Mouse (Mus musculus) heart, postnatal 0 days (tissue): ENCODE results near the gene Tap1. TPM values are rescaled to one million over a fixed set of nuclear protein-coding genes. Genes with fewer than 3 reads are reported as not detected.

Experiments used
- ATAC-seq: fragments of 200-750 bp; cut with Nextera tagmentation; 2 replicates; pipeline ENCODE4 v1.8.0; 2017; ENCODE audit warnings: low read depth, moderate number of reproducible peaks, moderate library complexity; ENCODE audit not compliant: insufficient read depth
- DNase-seq: peaks from one replicate; pipeline ENCODE4 v3.0.0-alpha.2; 2016; ENCODE audit warnings: low spot score
- H3K27ac ChIP-seq: fragments of 300-500 bp; sonication (generic); 2 replicates; pipeline ENCODE4 v1.5.1; 2014; ENCODE audit warnings: low read depth, mild to moderate bottlenecking
- H3K27me3 ChIP-seq: fragments of 300-500 bp; sonication (generic); 2 replicates; pipeline ENCODE4 v1.6.1; 2014; ENCODE audit warnings: low read length, mixed read lengths; ENCODE audit not compliant: control insufficient read depth, insufficient read depth
- H3K36me3 ChIP-seq: fragments of 300-500 bp; sonication (generic); replicated peaks from 2 replicates; pipeline ENCODE4 v1.6.1; 2014; ENCODE audit warnings: low read length, mixed read lengths; ENCODE audit not compliant: control insufficient read depth, insufficient read depth
- H3K4me1 ChIP-seq: fragments of 300-500 bp; sonication (generic); 2 replicates; pipeline ENCODE4 v1.6.1; 2014; ENCODE audit warnings: antibody characterized with exemption; ENCODE audit not compliant: control insufficient read depth, insufficient read depth
- H3K4me2 ChIP-seq: fragments of 300-500 bp; sonication (generic); 2 replicates; pipeline ENCODE4 v1.6.1; 2014; ENCODE audit warnings: low read depth, mild to moderate bottlenecking, low read length, moderate library complexity
- H3K4me3 ChIP-seq: fragments of 300-500 bp; sonication (generic); 2 replicates; pipeline ENCODE4 v1.5.1; 2014; ENCODE audit warnings: low read depth, low read length
- H3K9ac ChIP-seq: fragments of 300-500 bp; sonication (generic); replicated peaks from 2 replicates; pipeline ENCODE4 v1.6.1; 2014; ENCODE audit warnings: low read depth, low read length, mixed read lengths
- H3K9me3 ChIP-seq: fragments of 300-500 bp; sonication (generic); replicated peaks from 2 replicates; pipeline ENCODE4 v1.6.1; 2016; ENCODE audit warnings: low read length; ENCODE audit not compliant: control insufficient read depth
- CTCF ChIP-seq: IDR thresholded peaks from 2 replicates; pipeline ENCODE4 v1.5.1; 2016; ENCODE audit warnings: antibody characterized with exemption, control low read depth, low read depth
- EP300 ChIP-seq: IDR thresholded peaks from 2 replicates; pipeline ENCODE4 v1.6.1; 2016; ENCODE audit warnings: antibody characterized with exemption, low read depth
- WGBS: fragments of 180-500 bp; shearing (Covaris S2); extraction: QIAGEN DNeasy Blood & Tissue Kit; methylation state at CpG from one replicate; pipeline ENCODE4 v1.1.7; 2014; 5-methylcytosine and 5-hydroxymethylcytosine counted together
- polyA plus RNA-seq: library from polyadenylated mRNA; unstranded; fragments of >200 nt; fragmentation: Nextera tagmentation; extraction: Ambion mirVana; gene quantifications from 2 replicates; pipeline ENCODE4 v1.2.1, GENCODE M21; 2015
- total RNA-seq: library from RNA; depleted of rRNA; stranded (reverse); fragments of >200 nt; gene quantifications from 2 replicates; pipeline ENCODE4 v1.2.3, GENCODE M21; 2014; ENCODE audit warnings: low replicate concordance

Gene Tap1
- total and polyA plus RNA-seq, 2 experiments from 2014 or later, result 3.7 to 10.7 TPM

- Histone ChIP-seq H3K36me3 (no peaks in the 10 kb centered on the region), H3K27ac (no peak overlapping the region), H3K4me1 (no peaks in the 10 kb centered on the region), H3K9me3 (0 out of 2 replicates have a peak, but pooled peaks cover under 1% of the 10 kb centered on the region), H3K4me3 (no peak overlapping the region), H3K9ac (no peak overlapping the region), H3K4me2 (no peak overlapping the region), H3K27me3 (no peaks in the 10 kb centered on the region)
- no peak for ATAC-seq
- TF ChIP-seq CTCF, result no peak
- TF ChIP-seq EP300, result no peak
- DNase-seq, result no peak
- 62% methylated on average over 5 of the region's 5 CpGs for WGBS
Measured at GRCm38 (mm10) chr17:34236691-34237090, 49.3 kb downstream of the Tap1 start.

DNA sequence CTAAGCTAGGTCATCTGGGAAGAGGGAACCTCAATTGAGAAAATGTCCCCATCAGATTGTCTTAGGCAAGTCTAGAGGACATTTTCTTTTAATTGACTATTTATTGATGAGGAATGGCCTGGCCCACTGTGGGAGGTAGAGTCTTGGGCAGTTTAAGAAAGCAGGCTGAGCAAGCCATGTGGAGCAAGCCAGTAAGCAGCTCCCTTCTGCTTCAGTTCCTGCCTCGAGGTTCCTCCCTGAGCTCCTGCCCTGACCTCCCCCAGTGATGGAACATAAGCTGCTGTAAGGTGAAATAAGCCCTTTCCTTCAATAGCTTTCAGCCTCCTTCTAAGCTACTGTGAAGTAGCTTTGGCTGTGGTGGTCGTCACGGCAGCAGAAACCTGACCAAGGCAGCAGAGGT, 50.4 kb downstream of the Tap1 start:
- Histone ChIP-seq H3K9me3 (peaks cover 6% of the 10 kb centered on the region; the same call in 1 of the 2 replicates), H3K4me3 (no peak overlapping the region), H3K4me1 (no peaks in the 10 kb centered on the region), H3K27ac (no peak overlapping the region), H3K9ac (no peak overlapping the region), H3K36me3 (no peaks in the 10 kb centered on the region), H3K27me3 (no peaks in the 10 kb centered on the region), H3K4me2 (no peak overlapping the region)
- TF ChIP-seq CTCF (no peak), EP300 (no peak)
- WGBS, result 78% methylated on average over 3 of the region's 3 CpGs
- no peak for DNase-seq
- ATAC-seq, result no peak

DNA sequence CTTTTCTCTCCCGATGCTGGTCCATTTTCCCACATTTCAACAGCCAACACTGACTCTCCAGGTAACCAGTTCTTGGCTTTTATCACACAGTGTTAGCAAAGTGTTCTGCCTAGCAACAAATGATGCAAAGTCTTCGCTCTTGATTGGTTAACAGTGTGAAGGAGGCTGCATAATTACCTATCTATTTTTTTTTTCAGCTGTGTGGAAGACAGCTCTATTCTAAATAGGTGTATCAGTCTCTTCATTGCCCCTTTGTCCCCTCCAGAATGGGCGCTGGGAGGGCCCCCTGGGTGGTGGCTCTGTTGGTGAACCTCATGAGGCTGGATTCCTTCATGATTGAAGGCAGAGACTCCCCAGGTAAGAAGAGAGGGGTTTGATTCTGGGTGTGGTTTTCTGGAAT, 51.4 kb downstream of the Tap1 start, which contains the start of gene H2-Ob:
Gene H2-Ob, plus strand, starts transcription at position 198 of the 400 bp plus-strand sequence.
- Histone ChIP-seq H3K36me3 (no peaks in the 10 kb centered on the region), H3K4me2 (peak within 1 kb of the TSS; percentile 1; the same call in 1 of the 2 replicates), H3K9ac (no peak within 1 kb of the TSS), H3K4me3 (no peak within 1 kb of the TSS), H3K27ac (peak within 1 kb of the TSS; percentile 71), H3K27me3 (no peaks in the 10 kb centered on the region), H3K4me1 (no peaks in the 10 kb centered on the region), H3K9me3 (peaks cover 6% of the 10 kb centered on the region; the same call in 1 of the 2 replicates)
- 50% methylated on average over 3 of the region's 3 CpGs for WGBS
- no peak for ATAC-seq
- TF ChIP-seq EP300 (no peak), CTCF (no peak)
- DNase-seq, result peak; percentile 40

DNA sequence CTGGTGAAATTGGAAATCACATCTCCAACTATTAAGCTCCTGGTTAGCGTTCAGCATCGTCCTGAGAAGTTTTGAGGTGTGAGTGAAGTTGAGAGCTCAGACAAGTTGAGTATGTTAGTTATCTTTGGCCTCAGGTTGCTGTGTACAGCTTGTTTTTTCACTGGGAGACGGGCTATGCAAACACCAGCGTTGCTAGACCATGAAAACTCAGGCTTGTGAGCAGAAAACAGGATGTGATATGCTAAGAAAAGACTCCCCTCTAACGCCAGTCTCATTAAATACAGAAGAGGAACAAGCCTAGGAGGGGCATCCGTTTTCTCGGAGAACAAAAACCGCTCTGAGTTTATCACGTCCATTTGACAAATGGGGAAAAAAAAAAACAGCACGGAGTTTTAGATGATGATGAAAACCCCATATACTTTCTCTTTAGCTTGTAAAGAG, 52.3 kb downstream of the Tap1 start:
- DNase-seq (no peak), ATAC-seq (no peak)
- no peak for TF ChIP-seq EP300
- no peak for TF ChIP-seq CTCF
- 50% methylated on average over 10 of the region's 10 CpGs for WGBS
- Histone ChIP-seq H3K4me1 (no peaks in the 10 kb centered on the region), H3K27ac (peak overlapping the region; percentile 71), H3K27me3 (no peaks in the 10 kb centered on the region), H3K36me3 (no peaks in the 10 kb centered on the region), H3K4me3 (no peak overlapping the region), H3K9me3 (peaks cover 6% of the 10 kb centered on the region; the same call in 1 of the 2 replicates), H3K9ac (no peak overlapping the region), H3K4me2 (peak overlapping the region; percentile 1; the same call in 1 of the 2 replicates)

DNA sequence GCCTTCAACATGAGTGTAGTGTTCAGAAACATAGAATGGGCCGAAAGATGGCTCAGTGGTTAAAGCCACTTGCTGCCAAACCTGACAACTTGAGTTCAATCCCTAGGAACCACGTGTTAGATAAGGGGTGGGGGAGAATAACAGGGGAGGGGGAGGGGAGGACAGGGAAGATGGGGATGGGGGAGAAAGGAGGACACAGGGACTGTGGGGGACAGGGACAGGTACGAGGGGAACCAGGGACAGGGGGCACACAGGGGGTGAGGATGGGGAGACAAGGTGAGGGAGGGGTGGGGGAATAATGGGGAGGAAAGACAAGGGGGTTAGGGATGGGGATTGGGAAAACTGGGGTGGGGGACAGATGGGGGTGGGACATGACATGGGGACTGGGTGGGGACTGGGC, 53.0 kb downstream of the Tap1 start:
- ATAC-seq (no peak), DNase-seq (no peak)
- WGBS, result 39% methylated on average over 3 of the region's 3 CpGs
- Histone ChIP-seq H3K27ac (0 out of 2 replicates have a peak overlapping the region, but pooled peaks have one; percentile 71), H3K4me3 (no peak overlapping the region), H3K4me2 (no peak overlapping the region), H3K4me1 (no peaks in the 10 kb centered on the region), H3K9me3 (peaks cover 6% of the 10 kb centered on the region; the same call in 1 of the 2 replicates), H3K9ac (no peak overlapping the region), H3K36me3 (no peaks in the 10 kb centered on the region), H3K27me3 (no peaks in the 10 kb centered on the region)
- TF ChIP-seq CTCF (no peak), EP300 (no peak)

DNA sequence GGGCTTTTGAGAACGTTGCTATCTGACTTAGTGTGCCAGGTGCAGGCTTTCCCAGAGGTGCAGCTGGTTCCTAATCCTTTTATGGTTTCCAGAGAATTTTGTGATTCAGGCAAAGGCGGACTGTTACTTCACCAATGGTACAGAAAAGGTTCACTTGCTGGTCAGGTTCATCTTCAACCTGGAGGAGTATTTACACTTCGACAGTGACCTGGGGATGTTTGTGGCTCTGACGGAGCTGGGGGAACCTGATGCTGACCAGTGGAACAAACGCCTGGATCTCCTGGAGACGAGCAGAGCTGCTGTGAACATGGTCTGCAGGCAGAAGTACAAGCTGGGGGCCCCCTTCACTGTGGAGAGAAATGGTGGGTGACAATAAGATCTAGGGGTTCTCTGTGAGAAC, 53.6 kb downstream of the Tap1 start:
- Histone ChIP-seq H3K27me3 (no peaks in the 10 kb centered on the region), H3K9me3 (peaks cover 6% of the 10 kb centered on the region; the same call in 1 of the 2 replicates), H3K27ac (no peak overlapping the region), H3K4me1 (no peaks in the 10 kb centered on the region), H3K4me3 (no peak overlapping the region), H3K9ac (no peak overlapping the region), H3K36me3 (no peaks in the 10 kb centered on the region), H3K4me2 (no peak overlapping the region)
- DNase-seq, result no peak
- WGBS, result 74% methylated on average over 6 of the region's 6 CpGs
- no peak for TF ChIP-seq EP300
- no peak for TF ChIP-seq CTCF
- ATAC-seq, result no peak
